Mouse (Mus musculus) left cerebral cortex, postnatal 10 days (tissue): ENCODE measurements at regions not wholly inside any gene's neighbourhood (a gene's known extent, or its start where the extent isn't known, plus 50 kb on each side); places are given as distances from the start of the nearest gene placed in this dataset.
"Not testable (repeated sequence)": the region's sequence is repeated elsewhere in the genome, so short reads cannot be mapped to it uniquely, and the experiment has no call there.

ENCODE experiments used
- DNase-seq, 2 experiments: peaks; one replicate each; pipeline ENCODE4 v3.0.0; 2021 to 2022; ENCODE audit warnings: low spot score in 2 of 2, mixed read lengths in 1 of 2; ENCODE audit errors: extremely low spot score in 1 of 2
- intact Hi-C: fragments of 180-260 bp; cut with DNase I; formaldehyde crosslinking; loops from one replicate; pipeline ENCODE4 v1.15.1; 2025

- no peak for DNase-seq
- intact Hi-C loops = no loop called here
Observed at GRCm38 (mm10) chr2:171985813-171986572, 57.3 kb downstream of the Cbln4 start.

GRCm38 (mm10) chr2:171969311-171969905, 73.9 kb downstream of the Cbln4 start:
- DNase-seq = no peak

DNA sequence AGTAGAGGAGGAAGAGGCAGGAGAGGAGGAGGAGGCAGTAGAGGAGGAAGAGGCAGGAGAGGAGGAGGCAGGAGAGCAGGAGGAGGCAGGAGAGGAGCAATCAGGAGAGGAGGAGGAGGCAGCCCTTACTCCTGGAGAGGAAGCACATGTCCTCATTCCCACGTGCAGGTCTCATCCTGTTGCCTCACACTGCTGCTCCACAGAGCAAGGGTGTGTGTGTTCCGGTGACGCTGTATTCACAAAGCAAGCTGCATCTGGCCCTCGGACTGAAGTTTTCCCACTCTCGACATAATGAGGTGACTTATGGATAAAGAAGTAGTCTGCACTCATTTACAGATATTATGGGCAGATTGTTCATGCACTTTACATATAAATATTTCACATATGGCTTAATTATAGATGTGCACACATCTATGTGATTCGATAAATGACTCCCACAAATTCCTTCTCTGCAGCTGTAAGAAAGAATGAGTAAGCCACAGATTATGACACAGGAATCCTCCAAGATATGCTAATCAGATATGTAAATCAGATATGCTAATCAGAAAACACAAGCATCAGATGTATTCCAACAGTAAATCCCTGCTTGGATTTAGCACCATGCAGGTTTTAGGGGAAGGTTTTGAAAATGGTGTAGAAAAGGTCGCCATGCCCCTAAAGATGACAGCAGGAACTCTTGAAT, 96.6 kb downstream of the Cbln4 start:
- intact Hi-C loops = no loop called here
- no peak for DNase-seq

More at GRCm38 (mm10) chr2:171969311-171969905, 73.9 kb downstream of the Cbln4 start:
- intact Hi-C loops = no loop called here

- intact Hi-C loops = no loop called here
- peak; percentile 28 to 32 for DNase-seq
Observed at GRCm38 (mm10) chr2:171942671-171943070, 100.6 kb downstream of the Cbln4 start.

DNA sequence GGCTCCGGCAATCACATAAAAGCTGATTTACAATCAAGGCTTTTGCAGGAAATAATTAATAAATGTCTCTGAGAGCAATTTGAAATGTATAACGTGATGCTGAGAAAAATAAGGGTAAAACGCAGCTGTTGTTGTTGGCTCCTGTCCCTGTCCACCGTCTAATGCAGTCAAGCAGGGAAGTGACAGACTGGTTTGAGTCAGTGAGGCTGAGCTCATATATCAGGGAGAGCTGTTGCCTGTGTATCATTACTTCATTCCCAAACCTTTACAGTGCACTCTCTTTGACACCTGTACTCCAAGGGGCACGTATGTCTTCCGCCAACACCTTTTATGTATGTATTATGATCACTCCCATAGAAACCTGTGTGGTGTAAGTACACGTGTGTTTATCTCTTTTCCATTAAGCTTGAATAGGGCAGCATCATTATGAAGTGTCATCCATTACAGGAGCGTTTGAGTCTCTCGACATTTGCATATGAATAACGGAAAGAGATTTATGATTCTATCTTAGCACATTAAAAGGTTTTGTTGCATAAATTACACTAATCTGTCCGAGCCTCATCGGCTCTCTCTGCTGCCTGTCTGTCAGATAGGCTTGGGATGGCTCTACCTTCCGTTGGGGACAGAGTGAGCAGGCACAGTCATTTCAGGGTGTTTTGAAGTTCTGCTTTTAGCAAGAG, 107.5 kb downstream of the Cbln4 start:
- intact Hi-C loops = no loop called here
- no peak for DNase-seq

DNA sequence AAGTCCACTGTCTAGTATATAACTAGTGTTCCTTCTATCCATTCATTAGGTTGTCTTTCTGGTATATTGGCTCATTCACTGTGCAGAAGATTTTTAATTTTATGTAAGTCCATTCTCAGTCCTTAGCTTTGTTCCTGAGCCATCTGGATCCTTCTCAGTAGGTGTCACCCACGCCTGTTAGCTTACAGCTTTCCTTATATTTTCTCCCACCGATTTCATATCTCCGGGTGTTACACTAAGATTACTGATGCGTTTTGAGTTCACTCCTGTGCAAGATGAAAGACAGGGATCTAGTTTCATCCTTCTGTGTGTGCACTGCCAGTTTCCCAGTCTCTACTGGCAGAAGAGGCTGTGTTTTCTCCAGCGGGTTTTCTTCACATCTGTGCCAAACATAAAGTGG, 122.3 kb downstream of the Cbln4 start:
- DNase-seq = peak in 1 of 2 experiments; percentile 3
- intact Hi-C loops = no loop called here

DNA sequence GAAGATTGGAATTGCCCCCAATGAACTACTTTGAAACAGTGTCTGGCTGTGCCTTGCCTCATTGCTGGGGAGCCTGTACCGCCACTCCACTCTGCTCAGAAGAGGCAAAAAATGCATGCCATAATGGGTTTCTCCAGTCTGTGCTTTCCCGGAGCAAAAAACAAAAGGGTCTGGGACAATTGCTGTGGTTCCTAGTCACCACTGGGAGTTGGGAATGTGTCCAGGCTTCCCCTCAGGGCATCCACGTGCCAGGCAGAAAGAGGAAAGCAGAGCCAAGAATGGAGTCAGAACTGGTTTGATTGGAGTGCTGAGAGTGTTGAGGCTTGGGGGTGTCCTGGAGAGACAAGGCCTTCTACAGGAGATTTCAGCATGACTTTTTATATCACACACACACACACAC, 156.0 kb downstream of the Cbln4 start:
- intact Hi-C loops = no loop called here
- no peak for DNase-seq

GRCm38 (mm10) chr2:171879238-171879960, 163.9 kb downstream of the Cbln4 start:
- DNase-seq, intact Hi-C loops: not testable (repeated sequence)

GRCm38 (mm10) chr2:171867550-171867949, 175.7 kb downstream of the Cbln4 start:
- intact Hi-C loops = no loop called here
- DNase-seq = no peak

DNA sequence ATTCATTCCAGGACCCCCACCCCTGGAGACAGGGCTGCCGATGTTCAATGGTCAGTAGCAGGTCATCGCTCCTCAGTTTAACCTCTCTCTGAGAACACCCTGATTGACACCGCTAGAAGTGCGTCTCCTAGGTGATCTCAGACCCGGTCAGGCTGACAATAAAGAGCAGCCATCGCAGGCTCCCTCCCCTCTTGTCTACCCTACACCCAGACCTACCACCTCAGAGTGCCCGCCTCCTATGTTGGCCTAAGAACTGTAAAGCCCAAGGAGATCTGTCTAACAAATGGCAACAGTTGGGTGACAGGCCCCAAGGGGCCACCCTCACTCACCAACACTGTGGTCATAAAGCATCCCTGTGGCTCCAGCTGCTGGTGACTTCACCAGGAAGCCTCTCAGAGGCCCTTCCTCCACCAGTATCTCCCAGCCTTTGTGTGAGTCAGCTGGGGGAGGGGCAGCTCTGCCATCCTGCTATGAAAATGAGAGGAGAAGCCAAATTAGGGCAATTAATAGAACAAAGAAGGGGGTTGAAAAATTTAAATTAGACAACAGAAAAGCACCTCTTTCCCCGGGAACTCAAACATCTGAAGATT, 178.8 kb downstream of the Cbln4 start:
- no peak for DNase-seq
- intact Hi-C loops = no loop called here

DNA sequence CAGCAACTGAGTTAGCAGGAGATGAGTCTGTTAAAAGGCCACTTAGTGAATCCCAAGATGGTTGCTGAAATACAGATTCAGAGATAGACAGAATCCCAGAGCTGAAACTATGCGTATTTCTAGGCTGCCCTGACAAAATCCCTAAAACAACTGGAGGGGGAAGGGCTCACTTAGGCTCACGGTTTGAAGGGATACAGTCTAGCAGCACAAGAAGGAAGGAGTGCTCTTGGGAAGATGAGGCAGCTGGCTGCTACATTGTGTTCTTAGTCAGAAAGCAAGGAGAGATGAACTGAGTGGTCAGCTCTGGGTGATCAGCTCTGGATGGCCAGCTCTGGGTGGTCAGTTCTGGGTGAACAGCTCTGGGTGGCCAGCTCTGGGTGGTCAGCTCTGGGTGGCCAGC, 180.6 kb downstream of the Cbln4 start:
- intact Hi-C loops = no loop called here
- DNase-seq = no peak

DNA sequence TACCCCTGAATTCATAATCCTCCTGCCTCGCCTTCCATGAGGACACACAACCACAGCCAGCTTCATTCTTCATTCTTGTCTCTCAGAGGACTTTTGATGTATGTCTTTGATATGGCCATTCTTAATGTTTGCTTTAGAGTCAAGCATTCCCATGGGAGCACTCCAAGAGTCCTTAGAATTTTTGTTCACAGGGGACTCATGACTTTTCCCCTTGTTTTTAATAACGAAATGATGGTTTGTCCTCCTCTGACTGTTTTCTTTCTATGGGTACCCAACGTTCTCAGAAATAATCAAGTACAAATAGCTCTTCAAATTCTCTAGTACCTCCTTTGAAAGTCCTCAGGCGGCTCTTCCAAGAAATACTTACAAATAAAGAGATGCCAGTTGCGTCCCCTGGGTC, 184.4 kb downstream of the Cbln4 start:
- DNase-seq = no peak
- intact Hi-C loops = no loop called here

DNA sequence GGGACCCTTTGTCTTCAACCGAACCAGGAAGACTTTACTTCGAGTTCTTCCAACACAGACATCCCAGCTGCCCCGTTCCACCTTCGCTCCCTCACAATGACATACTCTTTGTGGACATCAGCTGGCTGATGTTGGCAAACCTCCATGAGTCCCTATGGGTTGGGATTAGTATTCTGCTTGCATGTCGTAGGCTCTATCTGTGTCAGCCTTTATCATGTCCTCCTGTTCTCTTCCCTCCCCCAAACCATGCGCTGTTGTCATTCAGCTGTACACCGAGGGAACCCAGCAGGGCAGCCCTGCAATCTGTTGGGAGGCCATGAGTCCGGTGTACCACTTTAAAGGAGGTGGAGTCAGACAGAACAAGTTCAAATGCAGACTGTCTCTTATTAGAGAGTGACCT, 186.8 kb downstream of the Cbln4 start:
- no peak for DNase-seq
- intact Hi-C loops = no loop called here

GRCm38 (mm10) chr2:171846826-171847492, 196.3 kb downstream of the Cbln4 start:
- intact Hi-C loops = no loop called here
- DNase-seq = peak; percentile 16 to 32

GRCm38 (mm10) chr2:171840058-171840713, 203.1 kb downstream of the Cbln4 start:
- no peak for DNase-seq
- intact Hi-C loops = no loop called here

- intact Hi-C loops = no loop called here
- no peak for DNase-seq
Observed at GRCm38 (mm10) chr2:171822156-171822555, 221.1 kb downstream of the Cbln4 start.

DNA sequence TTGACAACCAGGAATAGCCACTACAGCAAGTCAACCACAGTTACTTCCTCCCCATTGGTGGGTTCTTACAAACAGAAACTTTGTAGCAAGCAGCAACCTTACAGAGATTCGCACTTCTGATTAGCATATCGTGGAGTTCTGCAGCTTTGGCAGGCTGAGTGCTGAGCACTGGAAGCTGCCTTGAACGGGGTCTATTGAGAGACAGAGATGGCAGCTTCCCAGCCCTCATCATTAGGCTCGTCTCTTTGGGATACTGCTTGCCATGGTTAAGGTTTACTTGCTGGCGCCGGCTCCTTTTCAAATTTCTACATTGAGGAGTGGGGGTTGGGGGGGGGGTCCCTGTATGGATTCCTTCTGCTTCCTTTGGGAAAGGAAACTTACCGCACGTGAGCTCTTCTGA, 224.8 kb downstream of the Cbln4 start:
- intact Hi-C loops = no loop called here
- peak in 1 of 2 experiments; percentile 11 for DNase-seq
